Mouse (Mus musculus) embryonic facial prominence, embryonic 12.5 days (tissue): ENCODE data around the gene Ttc36. TPM values are rescaled to one million over a fixed set of nuclear protein-coding genes. Genes with fewer than 3 reads are reported as not detected.

Experiments used
- ATAC-seq: fragments of 200-750 bp; cut with Nextera tagmentation; 2 replicates; pipeline ENCODE4 v1.8.0; 2017; ENCODE audit not compliant: insufficient number of reproducible peaks, insufficient read depth, low FRiP score, low TSS enrichment
- H3K27ac ChIP-seq: fragments of 300-500 bp; sonication (generic); 2 replicates; pipeline ENCODE4 v1.5.1; 2016; ENCODE audit warnings: mild to moderate bottlenecking
- H3K27me3 ChIP-seq: fragments of 300-500 bp; sonication (generic); 2 replicates; pipeline ENCODE4 v1.6.1; 2016; ENCODE audit warnings: mild to moderate bottlenecking, moderate library complexity
- H3K36me3 ChIP-seq: fragments of 300-500 bp; sonication (generic); 2 replicates; pipeline ENCODE4 v1.6.1; 2016; ENCODE audit warnings: mild to moderate bottlenecking
- H3K4me1 ChIP-seq: fragments of 300-500 bp; sonication (generic); 2 replicates; pipeline ENCODE4 v1.6.1; 2016
- H3K4me2 ChIP-seq: fragments of 300-500 bp; sonication (generic); replicated peaks from 2 replicates; pipeline ENCODE4 v1.6.1; 2016; ENCODE audit warnings: mild to moderate bottlenecking, moderate library complexity
- H3K4me3 ChIP-seq: fragments of 300-500 bp; sonication (generic); 2 replicates; pipeline ENCODE4 v1.5.1; 2016; ENCODE audit warnings: mild to moderate bottlenecking
- H3K9ac ChIP-seq: fragments of 300-500 bp; sonication (generic); 2 replicates; pipeline ENCODE4 v1.6.1; 2016; ENCODE audit warnings: mild to moderate bottlenecking, moderate library complexity
- H3K9me3 ChIP-seq: fragments of 300-500 bp; sonication (generic); 2 replicates; pipeline ENCODE4 v1.6.1; 2016; ENCODE audit warnings: mild to moderate bottlenecking, moderate library complexity
- WGBS: fragments of 180-500 bp; shearing (Covaris S2); methylation state at CpG from one replicate; pipeline ENCODE4 v1.1.7; 2016; 5-methylcytosine and 5-hydroxymethylcytosine counted together
- polyA plus RNA-seq: library from polyadenylated mRNA; unstranded; fragments of >200 nt; fragmentation: Nextera tagmentation; extraction: Ambion mirVana; gene quantifications from 2 replicates; pipeline ENCODE4 v1.2.1, GENCODE M21; 2016

Ttc36 gene
- polyA plus RNA-seq: 0.40 TPM in 1 of 2 replicates, not detected in the other

DNA sequence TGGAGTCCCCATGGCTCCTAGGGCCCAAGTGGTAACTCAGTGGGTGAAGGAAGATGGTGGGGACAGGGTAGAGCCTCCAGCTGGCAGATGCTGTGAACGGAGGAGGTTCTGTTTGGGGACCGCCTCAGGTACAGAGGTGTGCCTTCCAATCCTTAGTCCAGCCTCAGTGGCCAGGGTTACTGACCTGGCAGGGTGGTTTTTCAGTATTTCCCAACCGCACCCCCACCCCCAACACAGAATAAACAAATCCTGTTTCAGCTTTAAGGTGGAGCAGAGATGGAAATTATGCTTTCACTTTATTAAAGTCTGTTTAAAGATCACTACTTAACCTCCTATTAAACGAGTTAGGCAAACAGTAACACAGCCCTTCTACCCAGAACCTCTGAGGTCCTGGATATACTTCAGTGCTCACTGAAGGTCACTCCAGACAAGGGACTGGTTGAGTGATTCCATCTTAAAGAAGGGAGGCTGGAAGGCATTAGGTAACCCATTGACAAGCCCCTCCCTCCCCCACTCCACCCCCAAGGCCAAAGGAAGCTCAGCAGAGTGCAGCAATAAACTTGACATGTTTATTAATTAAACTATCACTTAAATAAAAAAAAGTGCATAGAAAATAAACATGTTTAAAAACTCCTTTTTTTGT is at the start of gene Ttc36:
Ttc36 (minus strand) TSS at position 265 of the 643 bp plus-strand sequence.
- Histone ChIP-seq H3K9ac (no peak within 1 kb of the TSS), H3K27me3 (peaks cover 5% of the 10 kb centered on the region), H3K27ac (no peak within 1 kb of the TSS), H3K9me3 (no peaks in the 10 kb centered on the region), H3K4me2 (no peak within 1 kb of the TSS), H3K4me3 (no peak within 1 kb of the TSS), H3K36me3 (peaks cover 29% of the 10 kb centered on the region), H3K4me1 (peaks cover 13% of the 10 kb centered on the region)
- 66% methylated on average over 4 of the region's 4 CpGs for WGBS
- no peak for ATAC-seq

DNA sequence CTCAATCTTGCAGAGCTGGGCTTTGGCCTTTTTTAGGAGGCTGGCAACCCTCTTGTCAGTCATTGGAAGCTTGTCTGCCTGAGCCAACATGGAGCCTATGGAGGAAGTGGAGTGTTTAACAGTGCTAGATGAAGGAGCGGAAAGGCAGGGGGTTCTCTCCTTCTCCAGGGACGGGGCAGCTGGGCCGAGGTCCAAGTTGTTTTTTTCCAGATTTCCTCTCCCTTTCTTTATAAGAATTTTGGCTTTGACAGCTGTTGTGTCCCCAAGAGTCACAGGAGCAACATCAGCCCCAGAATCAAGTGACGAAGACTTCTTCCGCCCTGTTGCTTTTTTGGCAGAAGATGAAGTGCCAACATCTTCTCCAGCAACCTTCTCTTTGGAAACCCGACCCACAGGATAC is 44.6 kb upstream of the Ttc36 start:
- Histone ChIP-seq H3K36me3 (peaks cover 73% of the 10 kb centered on the region), H3K9ac (no peak overlapping the region), H3K9me3 (no peaks in the 10 kb centered on the region), H3K27ac (no peak overlapping the region), H3K4me3 (no peak overlapping the region), H3K4me2 (no peak overlapping the region), H3K4me1 (no peaks in the 10 kb centered on the region), H3K27me3 (no peaks in the 10 kb centered on the region)
- 94% methylated on average over 6 of the region's 6 CpGs for WGBS
- no peak for ATAC-seq

DNA sequence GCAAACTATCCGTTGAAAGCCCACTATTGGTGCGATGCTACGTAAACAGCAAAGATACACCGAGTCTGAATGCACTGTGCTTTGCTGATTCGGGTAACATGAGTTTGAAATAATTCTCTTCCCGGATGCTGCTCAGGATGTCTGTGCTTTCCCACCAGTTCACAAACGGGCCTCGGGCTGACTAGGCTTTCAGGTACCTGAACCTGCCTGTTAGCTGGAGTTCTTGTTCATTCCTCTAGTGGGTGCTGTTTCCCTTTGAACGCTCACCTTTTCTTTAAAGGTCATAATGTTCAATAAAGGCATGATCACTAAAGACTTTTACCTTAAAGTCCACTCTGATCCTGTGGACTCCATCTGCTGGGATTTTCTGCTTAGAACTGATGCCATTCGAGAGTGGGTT is 38.4 kb upstream of the Ttc36 start:
- Histone ChIP-seq H3K4me3 (no peak overlapping the region), H3K4me2 (no peak overlapping the region), H3K27me3 (no peaks in the 10 kb centered on the region), H3K9me3 (no peaks in the 10 kb centered on the region), H3K4me1 (no peaks in the 10 kb centered on the region), H3K9ac (no peak overlapping the region), H3K36me3 (peaks cover 80% of the 10 kb centered on the region), H3K27ac (no peak overlapping the region)
- 90% methylated on average over 10 of the region's 10 CpGs for WGBS
- ATAC-seq: no peak

DNA sequence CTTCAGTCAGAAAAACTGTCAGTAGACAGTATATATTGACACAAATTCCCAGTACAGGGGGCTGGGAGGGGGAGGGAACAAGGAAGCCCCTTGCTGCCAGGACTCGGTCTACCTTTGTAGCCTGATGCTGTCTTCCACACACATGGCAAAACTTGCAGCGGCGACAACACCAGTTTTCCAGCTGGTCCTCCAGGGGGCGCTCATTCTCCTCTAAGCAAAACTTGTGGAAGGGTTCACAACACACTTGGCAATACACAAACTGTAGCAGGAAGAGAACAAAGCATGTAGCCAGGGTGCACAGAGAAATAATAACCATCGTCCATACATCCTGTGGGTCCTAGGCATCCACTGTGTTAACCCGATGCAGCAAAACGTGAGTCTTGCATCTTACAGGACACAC is 33.6 kb upstream of the Ttc36 start:
- Histone ChIP-seq H3K4me2 (no peak overlapping the region), H3K4me3 (no peak overlapping the region), H3K4me1 (no peaks in the 10 kb centered on the region), H3K27me3 (no peaks in the 10 kb centered on the region), H3K27ac (no peak overlapping the region), H3K9ac (no peak overlapping the region), H3K9me3 (no peaks in the 10 kb centered on the region), H3K36me3 (peaks cover 81% of the 10 kb centered on the region)
- 54% methylated on average over 7 of the region's 7 CpGs for WGBS
- no peak for ATAC-seq

DNA sequence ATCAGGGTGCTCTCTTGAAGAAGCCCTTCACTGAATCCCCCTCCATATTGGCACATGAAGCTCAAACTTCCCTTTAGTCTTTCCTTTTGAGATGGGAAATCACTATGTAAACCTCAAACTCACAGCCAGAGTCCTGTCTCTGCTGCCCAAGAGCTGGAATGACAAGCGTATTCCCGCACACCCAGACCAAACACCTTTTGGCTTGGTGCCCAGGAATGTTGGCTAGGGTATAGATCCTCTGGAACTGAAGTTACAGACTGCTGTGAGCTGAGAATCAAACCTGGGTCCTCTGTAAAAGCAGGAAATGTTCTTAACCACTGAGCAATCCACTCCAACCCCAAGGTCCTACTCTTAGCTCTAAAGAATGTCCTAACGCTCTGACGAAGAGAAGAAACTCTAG is 29.5 kb upstream of the Ttc36 start:
- Histone ChIP-seq H3K27me3 (no peaks in the 10 kb centered on the region), H3K4me3 (no peak overlapping the region), H3K9ac (no peak overlapping the region), H3K36me3 (peaks cover 86% of the 10 kb centered on the region), H3K27ac (no peak overlapping the region), H3K4me1 (no peaks in the 10 kb centered on the region), H3K4me2 (no peak overlapping the region), H3K9me3 (no peaks in the 10 kb centered on the region)
- no peak for ATAC-seq
- 89% methylated on average over 4 of the region's 4 CpGs for WGBS

DNA sequence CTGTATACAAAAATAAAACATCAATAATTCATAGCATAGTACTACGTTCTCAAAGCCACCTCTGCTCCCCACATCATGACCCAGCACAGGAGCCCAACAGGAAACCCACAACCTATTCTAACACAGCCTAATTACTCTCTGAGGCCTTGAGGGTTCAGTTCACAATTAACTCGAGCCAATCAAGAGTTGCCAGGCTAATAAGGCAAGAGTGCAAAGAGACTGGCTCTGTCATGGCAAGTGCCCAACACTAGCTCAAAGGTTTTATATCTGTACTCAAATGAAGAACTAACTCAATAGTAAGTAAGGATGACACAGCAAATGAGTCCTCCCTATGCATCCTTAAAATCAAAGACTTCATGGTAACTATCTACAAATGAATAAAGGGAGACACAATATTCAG is 27.6 kb upstream of the Ttc36 start:
- H3K9ac ChIP-seq: no peak overlapping the region
- no peaks in the 10 kb centered on the region for H3K27me3 ChIP-seq
- H3K4me1 ChIP-seq: no peaks in the 10 kb centered on the region
- 81% methylated on average over 2 of the region's 2 CpGs for WGBS
- no peak overlapping the region for H3K4me3 ChIP-seq
- H3K4me2 ChIP-seq: no peak overlapping the region
- no peak for ATAC-seq
- no peaks in the 10 kb centered on the region for H3K9me3 ChIP-seq
- peaks cover 94% of the 10 kb centered on the region for H3K36me3 ChIP-seq
- no peak overlapping the region for H3K27ac ChIP-seq

DNA sequence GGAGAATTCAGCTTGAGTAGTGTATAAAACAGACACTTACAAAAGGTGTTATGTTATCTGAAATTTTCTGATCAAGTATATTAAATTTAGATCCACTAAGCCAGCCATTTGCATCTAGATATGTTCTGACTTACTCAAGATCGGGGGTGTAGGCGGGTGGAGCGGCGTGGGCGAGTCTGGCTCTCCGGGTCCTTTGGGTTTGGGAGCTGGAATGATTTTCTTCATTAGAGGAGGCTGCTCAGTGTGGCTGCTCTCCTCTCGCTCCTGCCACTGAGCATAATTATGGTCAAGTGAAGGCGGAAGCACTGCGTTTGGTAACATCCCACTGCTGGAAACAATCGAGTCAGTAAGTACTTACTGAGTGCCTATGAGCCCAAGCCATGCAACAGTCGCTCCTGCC is 26.1 kb upstream of the Ttc36 start:
- no peaks in the 10 kb centered on the region for H3K4me1 ChIP-seq
- H3K9me3 ChIP-seq: no peaks in the 10 kb centered on the region
- H3K4me2 ChIP-seq: no peak overlapping the region
- no peak overlapping the region for H3K27ac ChIP-seq
- peaks cover 93% of the 10 kb centered on the region for H3K36me3 ChIP-seq
- ATAC-seq: no peak
- 93% methylated on average over 11 of the region's 11 CpGs for WGBS
- H3K9ac ChIP-seq: no peak overlapping the region
- H3K4me3 ChIP-seq: no peak overlapping the region
- H3K27me3 ChIP-seq: no peaks in the 10 kb centered on the region

DNA sequence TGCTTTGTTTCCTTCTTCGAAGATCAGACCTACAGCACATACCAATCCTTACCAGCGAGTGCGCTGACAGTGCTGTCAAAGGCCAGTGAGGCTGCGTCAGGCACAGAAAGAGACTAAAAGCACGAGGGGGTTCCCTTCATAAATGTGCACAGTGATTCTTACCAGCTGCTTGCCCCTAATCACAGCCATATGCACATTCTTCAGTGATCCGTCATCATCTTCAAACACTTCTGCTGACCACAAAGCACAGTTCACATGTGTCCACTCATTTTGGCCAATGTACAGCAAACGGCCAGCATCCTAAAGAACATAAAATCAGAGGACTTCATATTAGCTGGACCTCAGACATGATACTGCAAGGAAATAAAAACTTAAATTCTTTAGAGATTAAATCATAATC is 23.8 kb upstream of the Ttc36 start:
- H3K27ac ChIP-seq: no peak overlapping the region
- H3K36me3 ChIP-seq: peaks cover 93% of the 10 kb centered on the region
- H3K9me3 ChIP-seq: no peaks in the 10 kb centered on the region
- no peak overlapping the region for H3K9ac ChIP-seq
- no peak overlapping the region for H3K4me2 ChIP-seq
- ATAC-seq: no peak
- H3K27me3 ChIP-seq: no peaks in the 10 kb centered on the region
- WGBS: 55% methylated on average over 7 of the region's 7 CpGs
- H3K4me3 ChIP-seq: no peak overlapping the region
- H3K4me1 ChIP-seq: no peaks in the 10 kb centered on the region

DNA sequence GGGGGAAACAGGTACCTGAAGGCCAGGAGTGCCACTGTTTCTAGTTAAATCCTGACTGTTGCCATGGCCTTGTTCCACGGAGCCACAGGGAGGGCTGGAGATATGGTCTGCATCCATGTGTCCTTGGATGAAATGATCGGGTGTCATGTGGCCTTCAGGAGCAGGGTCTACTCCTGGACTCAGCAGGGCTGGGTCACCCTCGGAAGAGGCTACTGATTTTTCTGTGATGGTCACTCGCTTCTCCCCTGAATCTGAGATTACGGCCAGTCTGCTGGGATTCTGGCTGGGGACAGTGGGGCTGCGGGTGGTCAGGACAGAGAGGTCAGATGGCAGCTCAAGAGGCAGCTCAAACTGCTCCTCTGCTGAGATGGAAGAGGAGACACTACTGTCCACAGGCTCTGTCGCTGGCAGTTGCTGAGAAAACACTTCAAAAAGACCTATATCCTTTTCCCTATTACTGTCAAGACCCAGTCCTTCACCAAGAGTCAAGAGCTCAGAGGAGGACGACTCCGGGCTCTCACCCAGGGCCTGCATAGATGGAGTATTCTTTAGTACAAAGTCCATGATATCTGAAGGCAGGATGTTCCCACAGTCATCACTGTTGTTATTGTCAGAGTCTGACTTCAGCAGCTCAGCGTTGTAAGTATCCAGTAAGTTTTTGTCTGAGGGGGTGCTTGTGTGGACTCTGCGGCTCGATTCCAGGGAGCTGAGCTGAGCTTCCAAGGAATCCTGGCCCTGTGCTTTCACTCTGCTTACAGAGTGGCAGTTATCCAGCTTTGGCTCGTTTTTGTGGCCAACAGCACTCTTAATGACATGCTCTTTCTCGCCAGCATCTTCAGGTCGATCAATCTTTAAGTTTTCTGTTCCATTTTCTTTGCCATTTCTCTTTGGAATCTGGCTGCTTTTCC is 17.3 kb upstream of the Ttc36 start:
- no peak for ATAC-seq
- Histone ChIP-seq H3K9me3 (no peaks in the 10 kb centered on the region), H3K4me2 (no peak overlapping the region), H3K36me3 (peaks cover 98% of the 10 kb centered on the region), H3K9ac (no peak overlapping the region), H3K27ac (no peak overlapping the region), H3K27me3 (no peaks in the 10 kb centered on the region), H3K4me1 (no peaks in the 10 kb centered on the region), H3K4me3 (no peak overlapping the region)
- WGBS: 91% methylated on average over 15 of the region's 15 CpGs

DNA sequence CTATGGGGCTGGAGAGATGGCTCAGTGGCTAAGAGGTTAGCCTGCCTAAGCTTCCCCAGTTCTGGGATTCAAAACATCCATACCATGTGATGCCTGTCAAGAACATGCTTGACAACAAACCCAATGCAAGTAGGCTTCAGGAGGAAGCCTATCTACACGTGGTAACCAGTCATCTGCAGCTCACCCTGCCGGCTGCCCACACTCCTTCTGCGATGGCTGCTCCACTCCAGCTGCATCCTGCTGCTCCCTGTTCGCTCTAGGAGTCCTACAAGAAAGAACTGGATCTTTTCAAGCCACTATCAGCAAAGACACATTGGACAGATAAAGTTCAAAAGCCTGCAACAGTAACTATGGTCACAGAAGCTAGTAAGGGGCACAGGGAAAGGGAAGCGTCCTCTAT is 14.7 kb upstream of the Ttc36 start:
- no peak for ATAC-seq
- Histone ChIP-seq H3K27me3 (no peaks in the 10 kb centered on the region), H3K9me3 (no peaks in the 10 kb centered on the region), H3K4me3 (no peak overlapping the region), H3K4me1 (no peaks in the 10 kb centered on the region), H3K36me3 (peaks cover 100% of the 10 kb centered on the region), H3K9ac (no peak overlapping the region), H3K27ac (no peak overlapping the region), H3K4me2 (no peak overlapping the region)
- 85% methylated on average over 5 of the region's 5 CpGs for WGBS

DNA sequence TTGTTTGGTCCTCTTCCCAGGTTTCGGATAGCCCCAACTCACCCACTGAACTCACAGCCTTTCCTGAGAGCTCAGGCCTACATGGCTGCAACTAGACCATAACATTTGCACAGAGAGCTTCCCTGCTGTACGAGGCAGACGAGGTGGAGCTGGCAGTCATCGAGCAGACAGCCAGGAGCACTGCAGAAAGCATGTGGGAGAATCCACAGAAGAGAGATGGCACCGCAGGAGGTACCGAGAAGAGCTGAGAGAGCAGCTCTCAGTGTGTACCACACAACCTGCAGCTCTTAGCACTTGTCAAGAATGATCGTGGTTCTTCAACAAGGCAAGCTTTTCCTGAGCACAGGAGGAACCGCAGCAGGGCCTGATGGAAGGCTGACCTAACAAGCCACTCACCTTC is 11.3 kb upstream of the Ttc36 start:
- H3K27ac ChIP-seq: no peak overlapping the region
- WGBS: 92% methylated on average over 8 of the region's 8 CpGs
- no peak overlapping the region for H3K4me2 ChIP-seq
- H3K9me3 ChIP-seq: no peaks in the 10 kb centered on the region
- ATAC-seq: no peak
- H3K4me3 ChIP-seq: no peak overlapping the region
- H3K36me3 ChIP-seq: peaks cover 97% of the 10 kb centered on the region
- no peak overlapping the region for H3K9ac ChIP-seq
- no peaks in the 10 kb centered on the region for H3K27me3 ChIP-seq
- H3K4me1 ChIP-seq: no peaks in the 10 kb centered on the region

DNA sequence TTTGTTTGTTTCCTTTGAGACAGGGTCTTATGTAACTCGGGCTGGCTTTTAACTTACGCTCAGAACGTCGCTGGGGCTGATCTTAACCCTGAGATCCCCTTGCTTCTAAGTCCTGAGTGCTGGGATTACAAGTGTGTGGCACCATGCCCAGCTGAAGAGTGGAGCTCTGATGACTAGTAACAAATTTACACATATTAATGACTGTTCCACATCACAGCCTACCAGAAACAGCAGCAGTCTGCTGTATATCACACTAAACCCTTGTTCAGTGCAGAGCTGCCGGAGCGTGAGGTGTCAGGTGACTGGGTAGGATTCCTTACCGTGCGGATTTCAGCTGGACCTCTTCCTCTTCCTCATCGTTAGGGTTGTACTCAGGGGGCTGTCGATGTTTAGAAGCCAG is 7.4 kb upstream of the Ttc36 start:
- Histone ChIP-seq H3K4me2 (no peak overlapping the region), H3K4me3 (no peak overlapping the region), H3K27me3 (no peaks in the 10 kb centered on the region), H3K27ac (no peak overlapping the region), H3K9me3 (no peaks in the 10 kb centered on the region), H3K36me3 (peaks cover 95% of the 10 kb centered on the region), H3K9ac (no peak overlapping the region), H3K4me1 (no peaks in the 10 kb centered on the region)
- ATAC-seq: no peak
- WGBS: 87% methylated on average over 10 of the region's 10 CpGs
